Mouse (Mus musculus): ENCODE data around the gene Tmem160.

The Tmem160 gene

GRCm38 (mm10) chr7:16451656-16452055 is 923 bp upstream of the Tmem160 start:
- DNase-seq = peak; percentile 56

DNA sequence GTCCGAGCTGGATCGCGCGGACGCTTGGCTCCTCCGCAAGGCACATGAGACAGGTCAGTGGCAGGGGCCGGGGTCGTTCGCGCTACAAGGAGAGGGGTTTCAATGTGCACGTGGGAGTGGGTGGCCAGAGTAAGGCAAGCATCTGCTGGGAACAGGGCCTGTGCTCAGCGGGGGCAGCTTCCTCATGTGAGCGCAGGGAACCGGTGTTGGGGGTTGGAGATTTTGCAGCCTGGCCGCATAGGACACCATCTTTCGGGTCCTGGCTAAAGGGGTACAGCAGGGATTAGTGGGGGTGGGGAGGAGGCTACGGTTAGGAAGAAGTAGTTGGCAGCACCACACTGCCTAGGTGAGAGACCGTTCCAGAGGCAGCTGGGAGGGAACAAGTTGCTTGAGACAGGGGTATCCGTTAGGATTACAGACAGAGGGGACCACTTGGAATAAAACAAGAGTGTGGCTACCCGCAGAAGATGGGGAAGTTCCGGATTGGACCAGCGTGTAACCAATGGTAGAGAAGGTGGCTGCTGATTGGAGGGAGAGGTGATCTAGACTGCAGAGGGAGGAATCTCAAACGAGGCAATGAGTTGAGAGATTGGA is 636 bp downstream of the Tmem160 start:
- no peak for DNase-seq

DNA sequence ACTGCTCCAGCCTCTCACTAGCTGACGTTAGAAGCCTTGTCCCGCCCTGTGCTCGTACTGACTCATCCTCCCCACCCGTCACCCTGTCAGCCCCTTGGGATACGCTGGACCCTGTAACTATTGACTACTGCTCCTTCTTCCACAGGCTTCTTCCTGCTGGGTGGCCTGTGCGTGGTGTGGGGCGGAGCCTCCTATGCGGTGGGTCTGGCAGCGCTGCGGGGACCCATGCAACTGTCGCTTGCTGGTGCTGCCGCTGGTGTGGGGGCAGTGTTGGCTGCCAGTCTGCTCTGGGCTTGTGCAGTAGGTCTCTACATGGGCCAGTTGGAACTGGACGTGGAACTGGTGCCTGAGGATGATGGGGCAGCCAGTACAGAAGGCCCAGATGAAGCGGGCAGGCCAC is 2.4 kb downstream of the Tmem160 start:
- DNase-seq = peak; percentile 40

DNA sequence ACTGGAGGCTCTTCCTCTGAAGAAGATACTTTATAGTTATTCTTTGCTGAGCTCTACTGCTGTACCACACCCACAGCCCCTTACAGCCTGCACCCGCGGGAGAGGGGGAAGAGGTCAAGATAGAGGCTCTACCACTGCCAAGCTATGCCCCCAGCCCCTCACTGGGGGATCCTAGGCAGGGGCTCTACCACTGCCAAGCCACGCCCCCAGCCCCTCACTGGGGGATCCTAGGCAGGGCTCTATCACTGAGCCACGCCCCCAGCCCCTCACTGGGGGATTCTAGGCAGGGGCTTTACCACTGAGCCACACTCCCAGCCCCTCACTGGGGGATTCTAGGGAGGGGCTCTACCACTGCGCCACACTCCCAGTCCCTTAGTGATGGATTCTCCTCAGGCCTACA is 3.7 kb downstream of the Tmem160 start:
- peak; percentile 39 for DNase-seq

DNA sequence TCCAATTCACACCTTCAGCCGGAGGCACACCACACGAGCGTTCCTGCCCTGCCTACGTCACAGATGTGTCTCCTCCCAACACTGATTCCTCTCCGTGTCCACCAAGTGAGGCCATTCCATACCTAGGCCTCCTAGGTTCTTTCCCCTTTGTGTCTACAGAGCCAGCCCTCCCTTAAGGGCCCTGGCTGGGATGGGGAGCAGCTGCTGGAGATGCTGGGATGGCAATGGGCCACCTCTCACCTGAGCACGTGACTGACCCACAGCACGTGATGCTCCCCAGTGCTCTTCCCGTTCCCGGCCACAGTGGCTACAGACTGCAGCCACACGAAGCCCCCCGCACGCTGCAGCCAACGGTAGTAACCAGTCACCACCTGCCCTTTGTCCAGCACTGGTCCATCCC is 8.0 kb downstream of the Tmem160 start:
- DNase-seq = peak; percentile 67

- no peak for DNase-seq
Measured at GRCm38 (mm10) chr7:16461151-16461550, 8.6 kb downstream of the Tmem160 start.

- peak; percentile 48 for DNase-seq
Measured at GRCm38 (mm10) chr7:16461705-16462104, 9.1 kb downstream of the Tmem160 start.

GRCm38 (mm10) chr7:16463214-16463613 is 10.6 kb downstream of the Tmem160 start:
- DNase-seq = peak; percentile 69

- peak; percentile 71 for DNase-seq
Measured at GRCm38 (mm10) chr7:16465160-16465559, 12.6 kb downstream of the Tmem160 start.

- DNase-seq = no peak
Measured at GRCm38 (mm10) chr7:16465568-16465967, 13.0 kb downstream of the Tmem160 start.

GRCm38 (mm10) chr7:16466565-16466964 is 14.0 kb downstream of the Tmem160 start:
- DNase-seq = no peak

DNA sequence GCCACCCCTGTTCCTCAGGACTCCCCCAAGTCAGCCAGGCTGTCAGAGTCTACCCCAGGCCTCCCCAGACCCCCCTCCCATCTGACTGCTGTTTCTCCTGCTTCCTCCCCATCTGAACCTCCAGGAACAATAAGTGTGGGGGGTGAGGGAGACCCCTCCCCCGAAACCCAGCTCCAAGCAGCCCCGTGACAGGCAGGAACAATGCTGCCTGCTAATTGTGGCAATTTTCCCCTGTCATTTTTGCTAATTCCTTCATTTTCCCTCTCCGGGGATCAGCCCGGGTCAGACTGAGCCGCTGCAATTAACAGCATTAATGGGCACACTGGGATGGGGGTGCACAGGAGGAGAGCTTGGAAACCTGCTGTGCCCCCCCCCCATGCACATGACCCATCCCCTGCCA is 15.5 kb downstream of the Tmem160 start:
- no peak for DNase-seq

- no peak for DNase-seq
Measured at GRCm38 (mm10) chr7:16471549-16471948, 19.0 kb downstream of the Tmem160 start.

- no peak for DNase-seq
Measured at GRCm38 (mm10) chr7:16472116-16472709, 19.6 kb downstream of the Tmem160 start.

DNA sequence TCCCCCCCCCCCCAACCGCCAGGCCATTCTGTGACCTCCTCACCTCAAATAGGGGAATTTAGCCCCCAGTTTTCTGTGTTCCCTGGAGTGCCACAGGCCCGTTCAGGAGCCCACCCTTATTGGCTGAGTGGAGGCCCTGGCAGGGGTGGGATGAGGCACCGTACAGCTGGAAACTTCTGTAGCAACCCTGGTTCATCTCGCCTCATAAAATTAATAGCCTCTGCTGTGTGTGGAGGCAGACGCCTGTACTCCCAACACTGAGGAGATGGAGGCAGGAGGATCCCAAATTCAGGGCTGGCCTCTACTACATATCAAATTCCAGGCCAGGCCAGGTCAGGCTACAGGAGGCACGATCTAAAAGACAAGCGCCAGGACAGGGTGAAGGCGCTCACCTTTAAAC is 21.3 kb downstream of the Tmem160 start:
- DNase-seq = no peak

DNA sequence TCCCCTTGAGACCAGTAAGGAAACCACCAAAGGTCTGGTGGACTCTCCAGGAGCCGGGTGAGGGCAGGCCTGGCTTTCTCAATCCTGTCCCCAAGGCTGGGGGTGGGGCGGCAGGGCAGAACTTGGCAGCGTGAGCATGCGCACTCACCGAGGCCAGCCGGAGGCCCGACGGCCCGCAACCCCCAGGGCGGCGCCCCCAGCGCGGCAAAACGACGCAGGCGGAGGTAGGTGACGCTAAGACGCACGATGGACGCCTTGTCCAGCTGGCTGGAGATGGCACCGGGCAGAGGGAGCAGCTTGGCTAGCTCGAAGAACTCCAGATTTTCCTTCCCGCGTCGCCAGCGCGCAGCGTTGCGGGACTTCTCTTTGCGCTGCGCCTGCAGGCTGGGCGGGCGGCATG is 21.9 kb downstream of the Tmem160 start:
- DNase-seq = no peak

GRCm38 (mm10) chr7:16475321-16475720 is 22.7 kb downstream of the Tmem160 start:
- DNase-seq = no peak

DNA sequence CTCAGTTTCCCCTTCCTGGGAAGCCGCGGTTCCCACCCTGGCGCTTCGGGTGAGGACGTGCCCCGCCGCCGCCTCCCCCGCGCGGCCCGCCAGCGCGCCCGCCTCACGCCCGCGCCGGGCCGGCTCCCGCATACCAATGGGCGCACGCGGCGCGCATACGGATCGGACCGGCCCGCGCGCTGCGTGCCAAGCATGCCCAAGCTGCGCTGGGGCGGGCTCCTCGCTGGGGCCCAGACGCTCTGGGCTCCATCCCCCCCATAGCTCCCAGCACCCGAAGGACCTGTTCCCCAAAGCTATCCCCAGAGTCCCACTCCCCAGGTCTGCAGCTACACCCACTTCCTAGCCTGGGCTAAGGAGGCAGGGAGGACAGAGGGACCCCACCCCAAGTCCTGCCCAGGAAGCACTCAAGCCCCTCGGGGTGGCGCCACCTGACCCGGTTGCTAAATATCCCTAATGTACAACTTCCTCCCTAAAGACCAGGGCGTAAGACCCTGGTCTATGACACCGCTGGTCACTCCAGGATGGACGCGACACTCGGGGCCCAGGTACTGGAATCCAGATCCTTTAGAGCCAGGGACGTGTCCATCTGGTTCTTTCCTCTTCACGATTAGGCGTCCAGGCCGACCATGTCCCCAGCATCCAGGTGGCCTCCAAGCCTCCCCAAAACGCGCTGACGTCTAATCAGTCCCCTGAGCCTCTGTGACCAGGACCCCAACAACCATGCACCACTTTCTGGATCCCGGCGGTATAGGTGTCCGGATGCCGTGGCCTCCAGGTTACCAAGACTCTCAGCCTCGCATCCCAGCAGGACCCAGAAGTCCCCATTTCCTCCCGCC is 23.4 kb downstream of the Tmem160 start:
- DNase-seq = no peak

- DNase-seq = no peak
Measured at GRCm38 (mm10) chr7:16476600-16476989, 24.0 kb downstream of the Tmem160 start.

DNA sequence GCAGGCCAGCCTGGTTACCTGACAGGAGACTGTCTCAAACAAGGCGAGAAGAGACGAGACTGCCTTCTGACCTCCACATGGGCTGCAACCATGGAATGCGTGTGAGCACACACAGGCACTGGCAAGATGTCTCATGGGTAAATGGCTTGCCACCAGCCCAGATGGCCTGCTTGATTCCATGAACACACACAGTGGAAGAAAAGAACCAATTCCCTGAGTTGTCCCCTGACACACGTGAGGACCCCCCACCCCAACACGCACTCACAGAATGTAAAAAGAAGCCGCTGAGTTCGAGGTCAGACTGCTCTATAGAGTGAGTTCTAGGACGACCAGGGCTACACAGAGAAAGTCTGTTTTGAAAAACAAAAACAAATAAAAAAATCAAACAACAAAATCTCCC is 25.0 kb downstream of the Tmem160 start, which contains the start of gene Npas1:
Gene Npas1, minus strand, starts transcription at position 101 of the 400 bp plus-strand sequence.
- DNase-seq = no peak

- DNase-seq = no peak
Measured at GRCm38 (mm10) chr7:16488816-16489215, 36.2 kb downstream of the Tmem160 start.

GRCm38 (mm10) chr7:16489948-16490347 is 37.4 kb downstream of the Tmem160 start:
- no peak for DNase-seq

GRCm38 (mm10) chr7:16491759-16492158 is 39.2 kb downstream of the Tmem160 start:
- DNase-seq = peak; percentile 62

GRCm38 (mm10) chr7:16492211-16492610 is 39.6 kb downstream of the Tmem160 start:
- no peak for DNase-seq
